Mouse (Mus musculus) embryonic facial prominence, embryonic 14.5 days (tissue): ENCODE data around the gene Jpt2. TPM values are rescaled to one million over a fixed set of nuclear protein-coding genes. Genes with fewer than 3 reads are reported as not detected.
A peak's percentile ranks its signal among the peaks of the same experiment; 100 is the strongest.
"Not testable (repeated sequence)": the region's sequence is repeated elsewhere in the genome, so short reads cannot be mapped to it uniquely, and the experiment has no call there.

Experiments used
- ATAC-seq: fragments of 200-750 bp; cut with Nextera tagmentation; 2 replicates; pipeline ENCODE4 v1.8.0; 2017; ENCODE audit warnings: low read depth, moderate number of reproducible peaks, moderate TSS enrichment
- DNase-seq: peaks from one replicate; pipeline ENCODE4 v3.0.0-alpha.2; 2015; ENCODE audit warnings: low spot score
- H3K27ac ChIP-seq: fragments of 300-500 bp; sonication (generic); replicated peaks from 2 replicates; pipeline ENCODE4 v1.5.1; 2014; ENCODE audit warnings: low read depth, mild to moderate bottlenecking, low read length, moderate library complexity
- H3K27me3 ChIP-seq: fragments of 300-500 bp; sonication (generic); replicated peaks from 2 replicates; pipeline ENCODE4 v1.6.1; 2014; ENCODE audit warnings: low read length; ENCODE audit not compliant: control insufficient read depth, insufficient read depth
- H3K36me3 ChIP-seq: fragments of 300-500 bp; sonication (generic); 2 replicates; pipeline ENCODE4 v1.6.1; 2014; ENCODE audit warnings: low read length, mixed read lengths; ENCODE audit not compliant: control insufficient read depth, insufficient read depth
- H3K4me1 ChIP-seq: fragments of 300-500 bp; sonication (generic); 2 replicates; pipeline ENCODE4 v1.6.1; 2014; ENCODE audit warnings: antibody characterized with exemption, low read length; ENCODE audit not compliant: control insufficient read depth, insufficient read depth
- H3K4me2 ChIP-seq: fragments of 300-500 bp; sonication (generic); 2 replicates; pipeline ENCODE4 v1.6.1; 2014; ENCODE audit warnings: low read depth, mild to moderate bottlenecking, low read length, moderate library complexity, mixed read lengths
- H3K4me3 ChIP-seq: fragments of 300-500 bp; sonication (generic); 2 replicates; pipeline ENCODE4 v1.5.1; 2014; ENCODE audit warnings: low read depth, mild to moderate bottlenecking, low read length
- H3K9ac ChIP-seq: fragments of 300-500 bp; sonication (generic); 2 replicates; pipeline ENCODE4 v1.6.1; 2014; ENCODE audit warnings: low read depth, mild to moderate bottlenecking, low read length, moderate library complexity, mixed read lengths
- H3K9me3 ChIP-seq: fragments of 300-500 bp; sonication (generic); 2 replicates; pipeline ENCODE4 v1.6.1; 2016; ENCODE audit warnings: low read length; ENCODE audit not compliant: control insufficient read depth
- WGBS: fragments of 180-500 bp; shearing (Covaris S2); extraction: QIAGEN DNeasy Blood & Tissue Kit; methylation state at CpG from one replicate; pipeline ENCODE4 v1.1.7; 2014; 5-methylcytosine and 5-hydroxymethylcytosine counted together
- polyA plus RNA-seq: library from polyadenylated mRNA; unstranded; fragments of >200 nt; fragmentation: Nextera tagmentation; extraction: Ambion mirVana; gene quantifications from 2 replicates; pipeline ENCODE4 v1.2.1, GENCODE M21; 2014

Jpt2 gene
- polyA plus RNA-seq, 1 experiment from 2014 or later: 83.6 TPM

DNA sequence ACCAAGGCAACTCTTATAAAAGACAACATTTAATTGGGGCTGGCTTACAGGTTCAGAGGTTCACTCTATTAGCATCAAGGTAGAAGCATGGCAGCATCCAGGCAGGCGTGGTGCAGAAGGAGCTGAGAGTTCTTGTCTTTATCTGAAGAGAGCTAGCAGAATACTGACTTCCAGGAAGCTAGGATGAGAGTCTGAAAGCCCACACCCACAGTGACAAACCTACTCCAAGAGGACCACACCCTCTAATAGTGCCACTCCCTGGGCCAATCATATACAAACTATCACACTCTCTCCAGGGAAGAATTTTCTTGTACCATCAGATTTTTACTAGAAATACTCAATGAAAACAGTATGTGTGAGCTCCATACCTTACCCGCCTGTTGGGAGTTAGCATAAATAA, 9.8 kb downstream of the Jpt2 start:
- H3K4me2 ChIP-seq: no peak overlapping the region
- no peaks in the 10 kb centered on the region for H3K27me3 ChIP-seq
- H3K27ac ChIP-seq: 0 out of 2 replicates have a peak overlapping the region, but pooled peaks have one; percentile 44
- no peaks in the 10 kb centered on the region; the same call in 1 of the 2 replicates for H3K4me1 ChIP-seq
- no peaks in the 10 kb centered on the region for H3K9me3 ChIP-seq
- DNase-seq (no peak), ATAC-seq (no peak)
- no peak overlapping the region for H3K9ac ChIP-seq
- no peak overlapping the region for H3K4me3 ChIP-seq
- H3K36me3 ChIP-seq: peaks cover 91% of the 10 kb centered on the region
- WGBS: 86% methylated on average over 2 of the region's 2 CpGs

- H3K4me1 ChIP-seq: no peaks in the 10 kb centered on the region; the same call in 1 of the 2 replicates
- H3K27me3 ChIP-seq: no peaks in the 10 kb centered on the region
- H3K36me3 ChIP-seq: peaks cover 92% of the 10 kb centered on the region
- H3K4me3 ChIP-seq: no peak overlapping the region
- no peak overlapping the region for H3K4me2 ChIP-seq
- WGBS: 93% methylated on average over 5 of the region's 5 CpGs
- H3K9ac ChIP-seq: no peak overlapping the region
- H3K9me3 ChIP-seq: no peaks in the 10 kb centered on the region
- ATAC-seq (no peak), DNase-seq (no peak)
- H3K27ac ChIP-seq: no peak overlapping the region
Measured at GRCm38 (mm10) chr17:24948204-24948603, 12.3 kb downstream of the Jpt2 start.

DNA sequence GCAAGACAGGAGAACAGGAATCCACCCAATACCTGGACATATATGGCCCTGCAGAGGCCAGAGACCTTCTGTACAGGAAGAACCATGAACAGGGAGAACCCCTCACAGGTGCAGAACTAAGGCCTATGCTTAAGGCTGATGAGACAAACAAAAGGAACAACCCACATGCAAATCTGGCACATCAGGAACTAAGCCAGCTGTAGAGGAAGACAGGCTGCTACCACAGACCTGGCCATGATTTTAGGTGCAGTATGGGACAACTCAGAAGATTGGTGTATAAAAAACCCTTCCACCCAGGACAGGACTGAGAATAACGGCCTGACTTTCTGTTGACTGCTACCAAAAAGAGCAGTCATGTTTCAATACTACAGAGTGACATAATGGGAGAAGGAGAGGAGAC, 16.9 kb downstream of the Jpt2 start:
- H3K4me1 ChIP-seq, H3K4me3 ChIP-seq, H3K9ac ChIP-seq, H3K4me2 ChIP-seq, H3K9me3 ChIP-seq, ATAC-seq, H3K27me3 ChIP-seq, H3K27ac ChIP-seq, DNase-seq: not testable (repeated sequence)
- H3K36me3 ChIP-seq: peaks cover 49% of the 10 kb centered on the region
- 89% methylated on average over 1 of the region's 1 CpGs for WGBS

GRCm38 (mm10) chr17:24943036-24943435, 17.5 kb downstream of the Jpt2 start:
- H3K4me1 ChIP-seq: no peaks in the 10 kb centered on the region
- H3K4me3 ChIP-seq: no peak overlapping the region
- peaks cover 43% of the 10 kb centered on the region for H3K36me3 ChIP-seq
- no peaks in the 10 kb centered on the region for H3K27me3 ChIP-seq
- WGBS: 88% methylated on average over 7 of the region's 7 CpGs
- no peak for ATAC-seq
- H3K27ac ChIP-seq: no peak overlapping the region
- H3K9me3 ChIP-seq: no peaks in the 10 kb centered on the region
- no peak overlapping the region for H3K9ac ChIP-seq
- no peak overlapping the region for H3K4me2 ChIP-seq
- no peak for DNase-seq

GRCm38 (mm10) chr17:24942453-24942852, 18.0 kb downstream of the Jpt2 start:
- not testable (repeated sequence) for DNase-seq, H3K4me2 ChIP-seq, H3K27me3 ChIP-seq, H3K9ac ChIP-seq, H3K27ac ChIP-seq, H3K4me3 ChIP-seq, H3K4me1 ChIP-seq, H3K9me3 ChIP-seq
- ATAC-seq: 0 out of 2 replicates have a peak, but pooled peaks have one; percentile 74
- peaks cover 37% of the 10 kb centered on the region for H3K36me3 ChIP-seq
- 21% methylated on average over 2 of the region's 2 CpGs for WGBS

DNA sequence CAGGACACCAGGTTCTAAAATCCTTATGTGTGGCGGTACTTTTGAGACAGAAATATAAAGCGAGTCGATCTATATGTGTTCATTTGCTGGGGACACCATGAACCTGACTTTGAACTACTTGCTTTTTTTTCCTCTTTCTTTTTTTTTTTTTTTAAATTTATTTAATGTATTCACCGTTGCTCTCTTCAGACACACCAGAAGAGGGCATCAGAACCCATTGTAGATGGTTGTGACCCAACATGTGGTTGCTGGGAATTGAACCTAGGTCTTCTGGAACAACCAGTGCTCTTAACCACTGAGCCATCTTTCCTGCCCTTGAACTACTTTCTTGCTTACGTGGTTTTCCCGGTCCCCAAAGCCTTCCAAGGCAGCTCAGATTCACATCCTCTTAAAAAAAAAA, 23.2 kb downstream of the Jpt2 start:
- no peaks in the 10 kb centered on the region for H3K27me3 ChIP-seq
- DNase-seq (no peak), ATAC-seq (no peak; the same call in 1 of the 2 replicates)
- H3K9ac ChIP-seq: peak overlapping the region; percentile 93
- H3K4me3 ChIP-seq: peak overlapping the region; percentile 96
- peak overlapping the region; percentile 88 for H3K4me2 ChIP-seq
- no peaks in the 10 kb centered on the region for H3K9me3 ChIP-seq
- 43% methylated on average over 6 of the region's 6 CpGs for WGBS
- H3K4me1 ChIP-seq: peaks cover 8% of the 10 kb centered on the region; the same call in 1 of the 2 replicates
- peaks cover 14% of the 10 kb centered on the region; the same call in 1 of the 2 replicates for H3K36me3 ChIP-seq
- peak overlapping the region; percentile 85 for H3K27ac ChIP-seq

DNA sequence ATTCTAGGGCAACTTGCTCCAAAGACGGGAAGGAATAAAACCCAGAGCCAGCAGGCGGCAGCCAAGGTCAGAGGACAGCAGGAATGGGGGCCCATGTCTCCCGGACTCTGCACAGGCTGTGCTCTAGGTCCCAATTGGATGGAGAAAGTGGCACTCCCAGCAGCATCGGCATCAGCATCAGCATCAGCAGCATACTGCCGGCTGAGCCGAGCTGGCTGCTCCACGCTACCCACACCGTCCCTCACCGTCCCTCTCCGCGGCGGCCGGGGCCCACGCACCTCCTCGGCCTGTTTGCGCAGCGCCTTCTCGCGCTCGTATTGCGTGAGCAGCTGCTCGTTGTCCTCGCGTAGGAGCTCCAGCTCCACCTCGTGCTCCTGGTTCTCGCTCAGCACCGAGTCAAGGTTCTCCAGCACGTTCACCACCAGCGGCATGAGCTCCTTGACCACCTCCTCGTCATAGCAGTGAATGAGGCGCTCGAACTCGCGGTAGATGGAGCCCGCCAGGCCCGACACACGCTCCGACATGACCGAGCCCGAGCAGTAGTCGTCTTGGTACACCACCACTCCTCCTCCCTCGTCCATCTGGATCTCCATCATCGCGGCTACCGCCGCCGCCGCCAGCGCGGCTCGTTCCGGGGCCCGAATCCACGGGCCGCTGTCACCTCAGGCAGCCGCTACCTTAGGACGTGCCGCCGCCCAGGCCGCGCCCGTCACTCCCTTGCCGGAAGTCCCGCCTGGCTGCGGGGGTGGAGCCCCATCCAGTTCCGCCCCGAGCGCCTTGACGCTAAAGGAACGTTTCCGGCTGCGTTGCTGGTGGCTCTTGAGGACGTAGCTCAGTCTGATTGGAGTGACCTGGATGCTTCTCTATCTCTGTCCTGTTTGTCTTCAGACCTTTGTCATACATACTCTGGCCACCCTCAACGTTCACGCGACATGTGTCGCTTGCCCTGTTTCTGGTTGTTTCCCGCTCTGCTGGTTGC, 23.9 kb downstream of the Jpt2 start, which contains the start of gene Mapk8ip3:
Gene Mapk8ip3, minus strand, starts transcription at position 719 of the 979 bp plus-strand sequence.
- 0% methylated on average over 38 of the region's 78 CpGs for WGBS
- Histone ChIP-seq H3K36me3 (peaks cover 18% of the 10 kb centered on the region; the same call in 1 of the 2 replicates), H3K4me2 (peak within 1 kb of the TSS; percentile 88), H3K4me3 (peak within 1 kb of the TSS; percentile 96), H3K27me3 (no peaks in the 10 kb centered on the region), H3K4me1 (peaks cover 8% of the 10 kb centered on the region; the same call in 1 of the 2 replicates), H3K27ac (peak within 1 kb of the TSS; percentile 85), H3K9ac (peak within 1 kb of the TSS; percentile 93), H3K9me3 (no peaks in the 10 kb centered on the region)
- DNase-seq: peak; percentile 96
- ATAC-seq: peak; percentile 98

DNA sequence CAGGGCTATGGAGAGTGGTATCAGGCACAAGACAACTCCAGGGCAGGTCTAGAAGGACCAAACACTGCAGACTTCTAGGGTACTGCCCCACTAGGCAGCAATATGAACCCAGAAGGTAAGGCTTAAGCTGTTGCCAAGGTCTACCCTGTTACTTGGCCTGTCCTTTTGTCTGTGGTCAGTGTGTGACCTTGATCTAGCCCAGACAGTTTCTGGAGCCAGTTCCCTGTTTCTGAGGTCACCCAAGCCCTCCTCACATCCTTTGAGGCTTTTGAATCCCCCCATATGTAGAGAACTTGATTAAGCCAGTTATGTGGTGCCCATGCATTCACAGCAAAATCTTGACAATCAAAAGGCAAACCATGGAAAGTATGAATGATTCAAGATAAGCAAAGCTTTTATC, 24.8 kb downstream of the Jpt2 start:
- Histone ChIP-seq H3K9me3 (no peaks in the 10 kb centered on the region), H3K27ac (no peak overlapping the region), H3K4me1 (peaks cover 8% of the 10 kb centered on the region; the same call in 1 of the 2 replicates), H3K4me3 (peak overlapping the region; percentile 96), H3K4me2 (peak overlapping the region; percentile 88), H3K36me3 (peaks cover 23% of the 10 kb centered on the region; the same call in 1 of the 2 replicates), H3K27me3 (no peaks in the 10 kb centered on the region), H3K9ac (peak overlapping the region; percentile 93)
- ATAC-seq (no peak), DNase-seq (no peak)
